Mouse (Mus musculus) neural tube, embryonic 15.5 days (tissue): ENCODE results near the gene Olfr782. TPM values are rescaled to one million over a fixed set of nuclear protein-coding genes. Genes with fewer than 3 reads are reported as not detected.
"Not testable (repeated sequence)": the region's sequence is repeated elsewhere in the genome, so short reads cannot be mapped to it uniquely, and the experiment has no call there.

Experiments used
- ATAC-seq: fragments of 200-750 bp; cut with Nextera tagmentation; 2 replicates; pipeline ENCODE4 v1.8.0; 2017; ENCODE audit warnings: mild to moderate bottlenecking, moderate TSS enrichment, moderate library complexity; ENCODE audit not compliant: low FRiP score
- H3K27ac ChIP-seq: fragments of 300-500 bp; sonication (generic); replicated peaks from 2 replicates; pipeline ENCODE4 v1.5.1; 2015; ENCODE audit warnings: mild to moderate bottlenecking, inconsistent platforms
- H3K27me3 ChIP-seq: fragments of 300-500 bp; sonication (generic); replicated peaks from 2 replicates; pipeline ENCODE4 v1.6.1; 2015; ENCODE audit warnings: inconsistent platforms
- H3K36me3 ChIP-seq: fragments of 300-500 bp; sonication (generic); 2 replicates; pipeline ENCODE4 v1.6.1; 2015; ENCODE audit warnings: inconsistent platforms
- H3K4me1 ChIP-seq: fragments of 300-500 bp; sonication (generic); 2 replicates; pipeline ENCODE4 v1.6.1; 2015; ENCODE audit warnings: inconsistent platforms
- H3K4me2 ChIP-seq: fragments of 300-500 bp; sonication (generic); 2 replicates; pipeline ENCODE4 v1.6.1; 2015; ENCODE audit warnings: inconsistent platforms, mild to moderate bottlenecking, moderate library complexity
- H3K4me3 ChIP-seq: fragments of 300-500 bp; sonication (generic); replicated peaks from 2 replicates; pipeline ENCODE4 v1.5.1; 2015; ENCODE audit warnings: mild to moderate bottlenecking, inconsistent platforms
- H3K9ac ChIP-seq: fragments of 300-500 bp; sonication (generic); replicated peaks from 2 replicates; pipeline ENCODE4 v1.6.1; 2015; ENCODE audit warnings: mild to moderate bottlenecking, inconsistent platforms
- H3K9me3 ChIP-seq: fragments of 300-500 bp; sonication (generic); replicated peaks from 2 replicates; pipeline ENCODE4 v1.6.1; 2016; ENCODE audit warnings: inconsistent platforms
- WGBS: fragments of 180-500 bp; shearing (Covaris S2); methylation state at CpG from one replicate; pipeline ENCODE4 v1.1.7; 2015; ENCODE audit warnings: mixed read lengths; 5-methylcytosine and 5-hydroxymethylcytosine counted together
- polyA plus RNA-seq: library from polyadenylated mRNA; unstranded; fragments of >200 nt; fragmentation: Nextera tagmentation; extraction: Ambion mirVana; gene quantifications from 2 replicates; pipeline ENCODE4 v1.2.1, GENCODE M21; 2015

Gene Olfr782
- polyA plus RNA-seq, result not detected in 2 replicates

- Histone ChIP-seq H3K9ac (no peak within 1 kb of the TSS), H3K4me3 (no peak within 1 kb of the TSS), H3K27ac (no peak within 1 kb of the TSS), H3K4me1 (no peaks in the 10 kb centered on the region), H3K36me3 (no peaks in the 10 kb centered on the region), H3K4me2 (no peak within 1 kb of the TSS), H3K27me3 (no peaks in the 10 kb centered on the region), H3K9me3 (no peaks in the 10 kb centered on the region)
- WGBS, result 78% methylated on average over 3 of the region's 3 CpGs
- no peak for ATAC-seq
Measured at GRCm38 (mm10) chr10:129348550-129348949, at the start of gene Olfr782. Gene Olfr782, plus strand, starts transcription at chr10:129348850.

- H3K4me3 ChIP-seq, H3K9ac ChIP-seq, H3K27ac ChIP-seq, H3K4me2 ChIP-seq, ATAC-seq, H3K36me3 ChIP-seq, H3K27me3 ChIP-seq, H3K4me1 ChIP-seq, H3K9me3 ChIP-seq: not testable (repeated sequence)
- 48% methylated on average over 1 of the region's 1 CpGs for WGBS
Measured at GRCm38 (mm10) chr10:129312973-129313372, 35.7 kb upstream of the Olfr782 start.

- H3K4me3 ChIP-seq, H3K4me2 ChIP-seq, H3K9ac ChIP-seq, H3K9me3 ChIP-seq, H3K27me3 ChIP-seq, ATAC-seq, H3K27ac ChIP-seq, H3K4me1 ChIP-seq, H3K36me3 ChIP-seq: not testable (repeated sequence)
- no CpG with 5 or more reads among the region's 1 CpGs for WGBS
Measured at GRCm38 (mm10) chr10:129313521-129313920, 35.1 kb upstream of the Olfr782 start.

- 83% methylated on average over 3 of the region's 3 CpGs for WGBS
- no peaks in the 10 kb centered on the region for H3K27me3 ChIP-seq
- no peaks in the 10 kb centered on the region for H3K4me1 ChIP-seq
- no peak for ATAC-seq
- H3K4me3 ChIP-seq, result no peak within 1 kb of the TSS
- H3K27ac ChIP-seq, result no peak within 1 kb of the TSS
- H3K9ac ChIP-seq, result no peak within 1 kb of the TSS
- H3K4me2 ChIP-seq, result no peak within 1 kb of the TSS
- no peaks in the 10 kb centered on the region for H3K36me3 ChIP-seq
- H3K9me3 ChIP-seq, result no peaks in the 10 kb centered on the region
Measured at GRCm38 (mm10) chr10:129317817-129318216, 30.8 kb upstream of the Olfr782 start, which contains the start of gene Olfr780. Gene Olfr780, plus strand, starts transcription at chr10:129318117.

GRCm38 (mm10) chr10:129328554-129328953 is 20.1 kb upstream of the Olfr782 start, which contains the start of gene Olfr781:
Gene Olfr781, plus strand, starts transcription at chr10:129328854.
- ATAC-seq, result no peak
- H3K9me3 ChIP-seq, result no peaks in the 10 kb centered on the region
- H3K36me3 ChIP-seq, result no peaks in the 10 kb centered on the region
- H3K27me3 ChIP-seq, result no peaks in the 10 kb centered on the region
- no peak within 1 kb of the TSS for H3K27ac ChIP-seq
- no peaks in the 10 kb centered on the region for H3K4me1 ChIP-seq
- no peak within 1 kb of the TSS for H3K4me3 ChIP-seq
- no peak within 1 kb of the TSS for H3K4me2 ChIP-seq
- no peak within 1 kb of the TSS for H3K9ac ChIP-seq

GRCm38 (mm10) chr10:129352475-129352874 is 3.8 kb downstream of the Olfr782 start:
- not testable (repeated sequence) for H3K4me1 ChIP-seq, H3K4me3 ChIP-seq, ATAC-seq, H3K9me3 ChIP-seq, H3K4me2 ChIP-seq, H3K36me3 ChIP-seq, H3K9ac ChIP-seq, H3K27ac ChIP-seq, H3K27me3 ChIP-seq
- WGBS, result 60% methylated on average over 2 of the region's 2 CpGs

GRCm38 (mm10) chr10:129356496-129356895 is 7.8 kb downstream of the Olfr782 start:
- not testable (repeated sequence) for H3K36me3 ChIP-seq, H3K27me3 ChIP-seq, H3K27ac ChIP-seq, H3K9ac ChIP-seq, H3K9me3 ChIP-seq, H3K4me1 ChIP-seq, H3K4me2 ChIP-seq, ATAC-seq, H3K4me3 ChIP-seq
- WGBS, result 90% methylated on average over 4 of the region's 4 CpGs

- ATAC-seq, result no peak
- no peak overlapping the region for H3K27ac ChIP-seq
- no peaks in the 10 kb centered on the region for H3K27me3 ChIP-seq
- WGBS, result 82% methylated on average over 5 of the region's 5 CpGs
- H3K4me1 ChIP-seq, result no peaks in the 10 kb centered on the region
- H3K9me3 ChIP-seq, result no peaks in the 10 kb centered on the region; the same call in 1 of the 2 replicates
- no peak overlapping the region for H3K4me3 ChIP-seq
- no peak overlapping the region for H3K9ac ChIP-seq
- no peak overlapping the region for H3K4me2 ChIP-seq
- no peaks in the 10 kb centered on the region for H3K36me3 ChIP-seq
Measured at GRCm38 (mm10) chr10:129357307-129357706, 8.7 kb downstream of the Olfr782 start.

- 93% methylated on average over 5 of the region's 5 CpGs for WGBS
- not testable (repeated sequence) for ATAC-seq, H3K36me3 ChIP-seq, H3K4me3 ChIP-seq, H3K9me3 ChIP-seq, H3K27me3 ChIP-seq, H3K4me1 ChIP-seq, H3K27ac ChIP-seq, H3K9ac ChIP-seq, H3K4me2 ChIP-seq
Measured at GRCm38 (mm10) chr10:129374051-129374450, 25.4 kb downstream of the Olfr782 start.

- Histone ChIP-seq H3K9ac (no peak within 1 kb of the TSS), H3K36me3 (no peaks in the 10 kb centered on the region), H3K27ac (no peak within 1 kb of the TSS), H3K9me3 (no peaks in the 10 kb centered on the region), H3K4me1 (no peaks in the 10 kb centered on the region), H3K4me3 (no peak within 1 kb of the TSS), H3K27me3 (no peaks in the 10 kb centered on the region), H3K4me2 (no peak within 1 kb of the TSS)
- ATAC-seq, result no peak
Measured at GRCm38 (mm10) chr10:129383783-129384182, 35.1 kb downstream of the Olfr782 start, which contains the start of gene Olfr784. Gene Olfr784, plus strand, starts transcription at chr10:129384083.

GRCm38 (mm10) chr10:129400892-129401291 is 52.2 kb downstream of the Olfr782 start:
- H3K36me3 ChIP-seq, result no peaks in the 10 kb centered on the region
- no peak overlapping the region for H3K4me2 ChIP-seq
- H3K9ac ChIP-seq, result no peak overlapping the region
- ATAC-seq, result no peak
- H3K27ac ChIP-seq, result no peak overlapping the region
- no peak overlapping the region for H3K4me3 ChIP-seq
- WGBS, result 45% methylated on average over 5 of the region's 5 CpGs
- no peaks in the 10 kb centered on the region for H3K4me1 ChIP-seq
- H3K9me3 ChIP-seq, result no peaks in the 10 kb centered on the region
- H3K27me3 ChIP-seq, result no peaks in the 10 kb centered on the region
